Mouse (Mus musculus): ENCODE data around the gene Hexb.

Gene Hexb

DNA sequence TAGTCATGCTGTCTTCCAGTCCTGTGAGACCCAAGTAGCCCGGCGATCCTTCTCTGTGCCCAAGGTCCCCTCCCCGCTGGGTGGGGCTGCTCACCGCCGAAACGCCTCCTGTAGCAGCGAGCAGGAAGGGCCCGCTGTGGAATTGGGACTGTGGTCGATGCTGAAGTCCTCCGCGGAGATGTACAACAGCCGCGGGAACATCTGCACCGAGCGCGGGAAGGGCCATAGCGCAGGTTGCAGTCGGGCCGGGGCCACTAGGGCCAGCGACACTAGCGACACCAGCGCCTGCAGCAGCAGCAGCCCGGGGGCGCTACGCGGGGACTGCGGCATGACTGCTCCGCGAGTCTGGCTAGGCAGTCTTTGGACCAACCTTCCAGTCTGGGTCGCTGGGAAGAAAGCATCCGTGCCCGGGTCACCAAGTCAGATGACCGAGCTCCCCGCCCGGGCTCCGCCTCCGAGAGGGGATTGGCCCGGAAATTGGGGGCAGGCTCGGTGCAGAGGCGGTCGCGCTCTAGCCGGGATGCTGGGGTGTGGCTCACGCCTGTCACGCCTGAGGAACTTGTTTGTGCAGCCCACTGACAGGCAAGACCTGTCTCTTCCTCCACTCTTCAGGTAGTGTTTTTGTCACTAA lies at the start of gene Hexb:
Gene Hexb, minus strand, starts transcription at position 426 of the 631 bp plus-strand sequence.
- DNase-seq (ENCODE audit: low read depth, low spot score) = peak; percentile 78

DNA sequence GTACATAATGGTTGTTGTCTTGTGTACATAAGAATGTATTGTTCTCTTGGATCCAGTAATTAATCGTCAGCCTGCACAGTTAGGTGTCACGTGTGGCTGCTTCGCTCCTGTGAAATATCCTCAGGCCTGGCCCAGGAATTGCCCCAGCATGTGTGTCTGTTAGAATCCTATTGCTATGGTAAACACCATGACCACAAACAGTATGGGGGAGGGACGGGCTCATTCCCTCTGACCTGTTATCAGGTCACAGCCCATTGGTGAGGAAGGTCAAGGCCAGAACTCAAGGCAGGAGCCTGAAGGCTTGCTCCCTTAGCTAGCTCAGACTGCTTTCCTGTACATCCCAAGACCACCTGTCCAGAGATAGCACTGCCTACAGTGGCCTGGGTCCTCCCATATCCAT lies 49.6 kb upstream of the Hexb start:
- no peak for DNase-seq (ENCODE audit: low read depth, low spot score)

DNA sequence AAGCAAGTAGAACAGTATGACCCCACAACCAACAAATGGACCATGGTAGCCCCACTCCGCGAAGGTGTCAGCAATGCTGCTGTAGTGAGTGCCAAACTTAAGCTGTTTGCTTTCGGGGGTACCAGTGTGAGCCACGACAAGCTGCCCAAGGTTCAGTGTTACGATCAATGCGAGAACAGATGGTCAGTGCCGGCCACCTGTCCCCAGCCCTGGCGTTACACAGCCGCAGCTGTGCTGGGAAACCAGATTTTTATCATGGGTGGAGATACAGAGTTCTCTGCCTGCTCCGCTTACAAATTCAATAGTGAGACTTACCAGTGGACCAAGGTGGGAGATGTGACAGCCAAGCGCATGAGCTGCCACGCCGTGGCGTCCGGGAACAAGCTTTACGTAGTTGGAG lies 48.1 kb upstream of the Hexb start:
- no peak for DNase-seq (ENCODE audit: low read depth, low spot score)

DNA sequence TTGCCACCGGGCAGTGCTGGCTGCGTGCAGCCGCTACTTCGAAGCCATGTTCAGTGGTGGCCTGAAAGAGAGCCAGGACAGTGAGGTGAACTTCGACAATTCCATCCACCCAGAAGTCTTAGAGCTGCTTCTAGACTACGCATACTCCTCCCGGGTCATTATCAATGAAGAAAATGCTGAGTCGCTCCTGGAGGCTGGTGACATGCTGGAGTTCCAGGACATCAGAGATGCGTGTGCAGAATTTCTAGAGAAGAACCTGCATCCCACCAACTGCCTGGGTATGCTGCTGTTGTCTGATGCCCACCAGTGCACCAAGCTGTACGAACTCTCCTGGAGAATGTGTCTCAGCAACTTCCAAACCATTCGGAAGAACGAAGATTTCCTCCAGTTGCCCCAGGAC lies 47.0 kb upstream of the Hexb start:
- no peak for DNase-seq (ENCODE audit: low read depth, low spot score)

DNA sequence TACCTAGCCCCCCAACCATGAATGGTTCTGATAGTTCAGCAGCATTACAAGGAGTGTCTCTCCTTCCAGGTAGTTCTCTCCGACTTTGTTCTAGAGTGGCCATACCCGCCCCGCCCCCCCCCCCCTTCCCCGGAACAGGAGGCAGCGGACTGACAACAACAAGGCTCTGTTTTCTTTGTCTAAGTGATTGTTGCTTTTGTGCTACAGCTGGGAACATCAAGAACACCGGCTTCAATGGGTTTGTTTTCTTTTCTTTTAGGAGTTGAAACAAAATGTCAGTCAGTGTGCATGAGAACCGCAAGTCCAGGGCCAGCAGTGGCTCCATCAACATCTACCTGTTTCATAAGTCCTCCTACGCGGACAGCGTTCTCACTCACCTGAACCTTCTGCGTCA lies 46.6 kb upstream of the Hexb start:
- DNase-seq (ENCODE audit: low read depth, low spot score) = no peak

DNA sequence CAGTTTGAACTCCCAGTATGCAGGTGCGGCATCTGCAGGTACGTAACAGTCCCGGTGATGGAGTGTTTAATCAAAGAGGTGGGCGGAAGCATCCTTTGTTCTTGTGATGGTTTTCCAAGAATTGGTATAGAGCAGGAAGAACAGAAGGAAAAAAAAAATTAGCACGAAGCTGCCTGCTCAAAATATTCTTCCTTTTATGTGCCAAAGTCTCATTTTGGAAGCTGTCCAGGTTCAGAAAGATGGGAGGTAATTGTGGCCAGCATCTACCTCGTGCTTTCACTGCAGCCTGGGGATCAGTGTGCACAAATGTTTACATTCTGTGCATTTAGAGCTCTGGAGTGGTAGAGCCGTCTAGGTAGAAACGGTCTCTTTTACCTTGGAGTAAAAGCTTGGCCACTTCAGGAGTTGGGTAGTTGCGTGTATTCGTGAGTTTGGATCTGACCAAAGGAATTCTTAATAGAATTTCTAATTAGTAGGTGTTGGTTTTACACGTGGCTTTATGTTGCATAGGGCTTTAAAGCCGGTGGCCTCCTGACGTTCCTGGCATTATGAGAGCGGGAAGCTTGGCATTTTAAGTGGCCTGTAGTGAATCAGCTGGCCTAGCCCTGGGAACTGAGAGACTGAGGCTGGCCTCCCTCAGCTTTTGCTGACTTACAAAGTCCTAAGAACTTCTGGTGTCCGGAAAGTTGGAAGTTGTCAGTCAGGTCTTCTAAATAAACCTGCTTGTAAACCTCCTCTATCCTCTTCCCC lies 46.0 kb upstream of the Hexb start:
- no peak for DNase-seq (ENCODE audit: low read depth, low spot score)

DNA sequence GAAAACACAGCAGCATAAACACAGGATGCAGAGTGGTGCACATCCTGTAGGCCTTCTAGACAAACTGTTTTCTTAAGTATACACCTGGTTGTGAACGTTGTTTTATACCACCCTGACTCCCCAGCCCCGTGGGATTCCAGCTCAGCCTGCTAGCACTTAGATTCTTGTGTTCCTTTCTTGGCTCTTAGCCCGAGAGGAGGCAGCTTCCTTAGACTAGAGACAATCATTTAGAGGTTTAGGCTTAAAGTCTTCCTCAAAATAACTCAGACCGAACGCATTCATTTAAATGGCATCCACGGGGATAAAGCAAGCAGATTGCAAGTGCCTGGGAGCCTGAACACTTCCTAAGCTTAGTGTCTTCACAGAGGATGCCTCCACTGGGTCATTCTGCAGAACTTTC lies 44.6 kb upstream of the Hexb start:
- DNase-seq (ENCODE audit: low read depth, low spot score) = no peak

DNA sequence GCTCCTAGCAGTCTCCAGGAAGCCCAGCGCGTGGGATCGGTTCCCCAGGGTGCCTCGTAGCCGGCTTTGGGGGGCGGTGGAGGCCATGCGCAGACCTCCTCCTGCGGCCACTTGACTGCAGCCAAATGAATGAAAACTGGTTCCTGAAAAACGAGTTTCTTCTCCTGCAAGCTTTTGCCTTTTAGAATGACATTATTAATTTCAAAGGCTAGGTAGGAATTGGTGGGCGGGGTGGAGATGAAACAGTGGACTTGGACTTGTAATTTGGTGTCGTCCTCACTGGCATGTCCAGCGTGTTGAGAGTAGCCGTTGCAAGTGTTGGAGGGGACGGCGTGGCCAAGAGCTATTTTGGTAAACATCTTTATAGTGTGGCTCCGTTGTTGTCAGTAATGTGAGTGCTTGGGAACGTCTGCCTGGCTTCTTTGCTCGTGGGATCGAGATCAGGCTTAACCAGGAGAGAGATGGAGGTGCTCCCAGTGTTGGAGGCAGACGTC lies 43.7 kb upstream of the Hexb start:
- DNase-seq (ENCODE audit: low read depth, low spot score) = no peak

DNA sequence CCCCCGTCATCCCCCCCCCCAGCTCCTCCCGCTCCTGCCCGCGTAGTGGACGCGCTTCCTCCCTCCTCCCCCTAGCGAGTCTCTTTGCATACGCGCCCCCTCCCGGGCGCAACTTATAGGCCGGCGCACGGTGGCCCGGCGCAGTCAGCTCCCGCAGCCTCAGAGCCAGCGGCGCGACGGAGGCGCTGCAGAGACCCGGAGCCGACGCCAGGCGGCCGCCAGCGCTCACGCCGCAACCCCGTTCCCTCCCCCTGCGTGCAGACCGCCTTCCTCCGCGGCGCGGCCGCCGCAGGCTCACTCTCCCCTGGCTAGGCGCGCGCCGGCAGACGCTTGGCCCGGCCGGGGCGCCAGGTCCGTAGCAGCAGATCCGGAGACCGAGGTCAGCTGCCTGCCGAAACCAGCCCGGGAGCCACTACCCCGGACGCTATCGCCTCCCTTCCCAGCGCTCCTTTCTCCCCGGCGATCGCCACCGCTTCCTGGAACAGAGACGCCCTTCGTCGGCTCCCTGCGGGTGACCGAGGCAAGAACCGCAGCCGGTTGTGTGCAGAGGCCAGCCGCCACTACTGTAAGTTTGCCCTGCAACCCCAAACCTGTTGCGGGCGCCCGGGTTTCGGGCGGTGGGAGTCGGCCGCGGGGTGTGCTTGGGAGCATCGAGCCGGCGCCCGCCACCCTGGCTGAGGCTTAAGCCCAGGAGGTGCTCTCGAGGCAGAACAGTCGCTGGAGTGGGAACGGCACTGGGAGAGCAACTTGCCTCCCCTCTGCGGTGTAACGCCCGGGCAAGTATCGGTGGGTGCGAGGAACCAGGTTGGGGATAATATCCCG lies 43.0 kb upstream of the Hexb start, which contains the start of gene Enc1:
Gene Enc1, plus strand, starts transcription at position 141 of the 822 bp plus-strand sequence.
- peak; percentile 89 for DNase-seq (ENCODE audit: low read depth, low spot score)

DNA sequence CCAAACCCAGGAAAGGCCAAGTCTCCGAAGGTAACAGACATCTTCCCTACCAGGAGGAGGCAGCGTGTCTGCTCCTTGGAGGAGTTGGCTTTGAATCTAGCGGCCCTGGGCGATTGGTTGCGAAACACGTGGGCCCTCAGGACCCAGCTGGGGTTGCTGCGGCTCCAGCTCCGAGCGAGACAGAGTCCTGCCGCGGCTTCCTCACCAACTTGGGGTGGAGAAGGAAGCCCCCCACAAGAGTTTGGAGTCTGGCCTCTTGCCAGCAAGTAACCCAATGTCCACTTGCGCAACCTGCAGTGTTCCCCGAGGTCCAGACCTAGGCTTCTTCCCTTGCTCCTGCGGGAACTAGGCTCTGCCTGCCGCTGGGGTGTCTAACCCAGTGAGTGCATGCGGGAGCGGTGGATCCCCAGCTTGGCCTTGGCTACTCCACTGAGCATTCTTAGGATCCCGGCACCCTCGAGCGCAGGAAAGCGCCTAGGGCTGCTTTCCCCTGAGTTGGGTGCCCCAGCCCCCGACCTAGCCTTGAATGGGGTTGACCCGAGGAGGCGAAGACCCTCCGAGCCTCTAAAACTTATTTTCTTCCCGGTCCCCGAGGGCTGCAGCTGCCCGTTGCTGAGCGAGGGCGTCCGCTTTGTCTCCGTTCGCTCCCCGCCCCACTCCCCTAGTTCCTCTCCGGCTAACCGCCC lies 42.3 kb upstream of the Hexb start:
- DNase-seq (ENCODE audit: low read depth, low spot score) = peak; percentile 80

DNA sequence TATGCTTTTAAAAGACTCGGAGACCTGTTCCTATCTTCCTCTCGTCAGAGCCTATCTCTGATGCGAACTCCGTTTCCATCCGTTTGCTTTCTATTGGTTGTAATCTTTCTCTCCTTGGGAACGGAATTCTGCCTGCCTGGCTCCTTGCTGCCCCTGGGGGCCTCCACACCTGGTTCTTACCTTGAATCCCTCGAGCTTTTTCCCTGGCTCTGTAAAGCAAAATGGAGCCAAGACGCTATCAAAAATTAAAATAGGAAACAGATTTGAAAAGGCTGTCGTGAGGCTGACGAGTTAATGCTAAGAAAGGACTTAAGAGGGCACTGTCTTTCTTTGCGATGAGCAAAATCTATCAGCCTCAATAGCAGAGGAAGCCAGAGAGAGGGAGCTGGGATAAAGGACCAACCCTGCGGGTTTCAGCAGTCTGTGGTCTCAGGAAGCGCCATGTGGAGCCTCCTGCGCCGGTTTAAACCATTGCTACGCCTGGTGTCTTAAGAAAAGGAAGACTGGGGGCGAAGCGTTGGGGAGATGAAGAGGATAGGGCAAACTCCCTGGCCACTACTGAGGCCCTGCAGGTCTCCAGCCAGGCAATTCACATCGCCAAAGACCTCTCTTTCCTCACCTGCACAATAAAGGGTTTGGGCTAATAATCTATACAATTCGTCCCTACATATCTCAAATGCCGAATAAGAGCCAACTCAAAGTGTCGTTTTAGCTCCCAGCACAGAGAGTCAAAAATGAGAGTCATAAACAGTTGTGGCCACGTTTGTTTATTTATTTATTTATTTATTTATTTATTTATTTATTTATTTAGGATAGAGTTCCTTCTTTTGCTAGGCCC lies 41.4 kb upstream of the Hexb start:
- peak; percentile 51 for DNase-seq (ENCODE audit: low read depth, low spot score)

DNA sequence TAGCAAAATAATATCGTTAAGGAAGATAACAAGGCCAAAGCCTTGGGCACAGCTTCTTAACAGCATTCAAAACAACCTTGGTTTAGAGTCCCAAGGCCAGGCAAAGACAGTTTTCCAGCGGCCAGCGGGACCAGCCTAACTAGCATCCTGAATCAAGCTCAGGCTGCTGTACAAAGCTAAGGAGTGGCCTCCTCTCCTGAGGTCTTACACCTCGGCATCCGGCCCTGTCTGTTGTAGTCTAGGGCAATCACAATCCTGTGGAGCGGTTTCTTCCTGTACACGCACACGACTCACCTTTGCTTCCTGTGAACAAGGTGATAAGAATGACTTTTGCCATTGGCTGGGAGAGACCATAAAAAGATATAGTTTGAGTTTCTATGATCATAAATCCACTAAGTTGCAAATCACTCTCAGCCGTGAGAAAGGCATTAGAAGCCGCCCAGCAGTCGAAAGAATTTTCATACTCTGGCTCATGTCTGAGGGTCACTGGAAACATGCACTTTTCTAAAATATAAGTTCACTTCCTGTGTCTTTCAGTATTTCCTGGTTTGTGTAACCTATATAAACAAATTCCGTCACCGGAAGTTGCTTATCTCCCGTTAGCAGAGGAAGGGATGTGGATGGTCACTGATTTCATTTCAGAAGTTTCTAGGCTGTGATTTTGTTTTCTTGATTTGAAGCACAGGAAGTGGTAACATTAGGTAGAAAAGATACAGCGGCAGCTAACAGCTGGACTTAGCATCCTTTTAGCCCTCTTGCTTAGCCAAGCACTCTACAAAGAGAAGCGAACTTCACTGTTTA lies 40.2 kb upstream of the Hexb start:
- DNase-seq (ENCODE audit: low read depth, low spot score) = no peak

DNA sequence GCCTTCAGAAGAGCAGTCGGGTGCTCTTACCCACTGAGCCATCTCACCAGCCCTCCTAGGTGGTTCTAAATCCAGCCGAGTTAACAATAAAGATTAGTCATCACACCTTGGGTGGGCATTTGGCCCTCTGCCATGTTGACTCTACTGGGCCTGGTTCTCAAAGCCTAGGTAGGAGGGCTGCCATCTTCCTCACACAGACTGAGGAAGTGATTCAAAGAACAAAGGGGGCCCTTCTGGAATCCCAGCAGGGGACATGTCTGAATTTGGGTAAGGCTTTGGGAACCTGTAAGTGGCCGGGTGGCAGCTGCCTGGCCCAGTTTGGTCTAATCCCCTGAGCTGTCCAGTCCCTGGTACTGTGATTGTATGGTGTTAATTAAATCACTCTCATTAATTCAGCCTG lies 39.5 kb upstream of the Hexb start:
- DNase-seq (ENCODE audit: low read depth, low spot score) = no peak

DNA sequence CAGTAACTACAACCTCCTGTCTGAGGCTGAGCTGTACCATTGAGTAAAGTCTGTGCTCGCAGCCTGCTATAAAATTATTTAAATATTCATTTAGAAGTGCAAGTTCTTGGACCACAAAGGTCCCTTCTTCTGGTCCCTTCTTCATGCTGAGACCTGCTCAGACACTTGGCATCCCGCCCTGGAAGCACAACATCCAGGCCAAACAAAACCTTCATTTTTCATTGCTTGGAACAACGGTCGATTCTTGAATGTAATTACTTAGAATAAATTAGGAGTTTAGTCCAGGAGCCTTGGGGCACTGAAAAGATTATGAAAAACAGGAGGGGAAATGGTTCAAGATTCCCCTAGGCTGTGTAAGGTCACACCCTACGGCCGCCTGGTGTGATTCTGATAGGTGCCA lies 37.8 kb upstream of the Hexb start:
- DNase-seq (ENCODE audit: low read depth, low spot score) = no peak

DNA sequence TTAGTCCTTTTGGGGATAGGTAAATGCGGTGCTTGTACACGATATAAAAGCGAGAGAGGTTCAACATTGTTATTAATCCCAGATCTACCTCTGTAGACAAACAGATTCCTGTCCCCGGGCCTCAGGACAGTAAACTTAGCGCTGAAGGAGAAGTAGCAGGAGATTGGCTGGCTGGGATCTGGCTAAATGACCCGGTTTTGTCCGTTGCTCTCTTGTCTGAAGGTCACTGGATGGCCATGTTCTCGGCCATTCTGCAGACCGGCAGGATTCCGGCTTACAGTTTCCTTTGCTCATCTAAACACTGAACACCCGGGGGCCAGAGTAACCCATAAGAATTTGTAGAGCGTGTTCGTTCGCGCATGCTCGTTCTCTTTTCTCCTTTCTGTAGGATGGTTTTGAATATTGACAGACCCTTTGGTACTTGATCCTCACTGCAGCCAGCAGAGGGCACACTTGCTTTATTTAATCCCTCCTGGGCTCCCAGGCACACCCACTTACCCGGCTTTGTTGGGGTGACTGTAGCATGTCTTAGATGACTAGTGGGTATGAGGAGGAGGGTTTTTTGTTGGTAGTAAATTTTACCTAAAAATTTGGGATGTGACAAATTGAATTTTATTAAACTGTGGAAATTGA lies 36.7 kb upstream of the Hexb start:
- DNase-seq (ENCODE audit: low read depth, low spot score) = peak; percentile 60

DNA sequence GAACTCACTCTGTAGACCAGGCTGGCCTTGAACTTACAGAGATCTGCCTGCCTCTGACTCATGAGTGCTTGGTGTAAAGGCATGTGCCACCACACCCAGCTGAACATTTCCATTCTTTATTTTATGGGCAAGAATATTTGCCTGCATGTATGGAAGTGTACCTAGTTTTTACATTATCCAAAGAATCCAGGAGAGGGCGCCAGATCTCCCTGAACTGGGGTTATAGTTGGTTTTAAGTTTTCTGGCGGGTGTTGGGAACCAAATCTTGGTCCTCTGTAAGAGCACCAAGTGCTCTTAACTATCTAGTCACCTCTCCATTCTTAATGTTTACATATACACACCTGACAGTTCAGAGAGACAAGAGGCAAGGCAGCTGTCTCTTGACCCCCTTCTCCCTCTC lies 34.9 kb upstream of the Hexb start:
- no peak for DNase-seq (ENCODE audit: low read depth, low spot score)

DNA sequence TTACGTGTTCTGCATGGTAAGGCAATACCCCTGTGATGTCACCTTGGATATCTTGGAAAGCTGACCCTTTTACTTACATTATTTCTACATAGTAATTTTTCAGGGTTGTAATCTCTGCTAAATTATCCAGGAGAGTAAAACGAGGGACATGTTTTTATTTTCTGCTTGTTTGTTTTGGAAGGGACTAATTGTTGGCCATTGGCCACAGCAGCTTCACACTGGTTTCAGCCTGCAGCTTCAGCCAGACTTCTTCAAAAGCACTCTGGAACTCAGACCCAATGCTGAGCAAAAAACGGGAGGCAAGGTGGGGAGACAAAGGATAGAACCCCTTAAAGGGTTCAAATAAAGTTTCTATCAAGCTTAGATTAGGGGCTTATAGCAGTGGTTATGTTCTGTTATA lies 31.9 kb upstream of the Hexb start:
- DNase-seq (ENCODE audit: low read depth, low spot score) = no peak

DNA sequence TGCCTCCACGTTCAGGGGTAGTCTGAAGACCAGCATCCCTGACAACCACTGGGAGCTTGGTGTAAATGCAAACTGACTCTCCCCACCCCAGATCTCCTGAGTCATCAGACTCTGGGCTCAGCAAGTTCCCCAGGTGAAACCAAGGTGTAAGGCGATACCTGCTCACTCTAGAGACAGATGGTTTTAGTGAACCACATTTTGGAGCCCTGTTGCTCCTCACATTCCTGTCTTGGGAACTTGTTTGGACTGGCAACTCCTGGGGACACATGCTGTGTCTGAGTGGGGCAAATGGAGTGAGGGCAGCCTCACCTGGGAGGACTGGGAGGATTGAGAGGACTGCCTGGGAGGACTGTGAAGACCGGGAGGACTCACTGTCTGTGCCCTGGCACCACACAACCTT lies 29.6 kb upstream of the Hexb start:
- DNase-seq (ENCODE audit: low read depth, low spot score) = no peak

DNA sequence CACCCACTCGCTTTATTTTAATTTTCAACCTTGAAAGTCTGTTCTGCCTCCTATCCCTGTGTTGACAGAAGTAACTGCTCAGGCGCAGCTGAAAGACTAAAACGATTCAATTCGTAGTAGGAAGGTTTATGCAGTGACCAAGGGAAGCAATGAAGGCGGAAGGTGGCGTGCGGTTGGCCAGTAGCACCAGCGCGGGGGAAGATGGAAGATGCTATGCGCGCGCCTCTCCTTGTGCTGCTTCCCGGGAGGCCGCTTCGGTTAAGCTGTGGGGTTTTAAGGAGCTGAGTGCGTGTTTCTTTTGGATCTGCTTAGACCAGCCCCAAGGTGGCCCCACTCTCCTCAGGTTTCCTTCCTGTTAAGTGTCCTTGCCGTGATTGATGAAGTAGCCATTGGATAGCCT lies 27.0 kb upstream of the Hexb start:
- no peak for DNase-seq (ENCODE audit: low read depth, low spot score)
